In genomic region chr2:154158433-154158832, GRCm38 (mm10) we compare ENCODE assay signal across 9 mouse cellular contexts. TPM values are rescaled to one million over a fixed set of nuclear protein-coding genes. Genes with fewer than 3 reads are reported as not detected.
DNase-seq lines count a peak whose midpoint lies in the region; ATAC-seq and TF ChIP-seq lines count a peak whose summit lies in the region.
"Had no signal": no experiment of that assay in that cellular context is flagged by ENCODE, and none has a peak within 500 bp of the region (broad histone marks: within the 10 kb centered on the region; RNA-seq: fewer than 3 reads in every experiment).

No protein-coding gene starts in this region.

- 0 out of 2 replicates have a peak, but pooled peaks cover 3% of the 10 kb centered on the region for H3K9me3 ChIP-seq in forebrain, postnatal 0 days (ENCODE audit: low read length)
- H3K9me3 ChIP-seq in forebrain, embryonic 12.5 days = no peaks in the 10 kb centered on the region
- H3K9me3 ChIP-seq in midbrain, embryonic 10.5 days (replicated peaks) = peaks cover 9% of the 10 kb centered on the region; the same call in 1 of the 2 replicates
- H3K9me3 ChIP-seq in midbrain, embryonic 13.5 days = no peaks in the 10 kb centered on the region

- TF ChIP-seq CTCF in forebrain, postnatal 0 days (IDR thresholded peaks at IDR 0.05; ENCODE audit: low read depth) = peak; percentile 63

- H3K4me3 ChIP-seq in forebrain, postnatal 0 days (ENCODE audit: low read depth, low read length) = no peak overlapping the region
- no peak overlapping the region for H3K4me3 ChIP-seq in forebrain, embryonic 12.5 days (replicated peaks)
- H3K4me3 ChIP-seq in midbrain, embryonic 10.5 days = no peak overlapping the region
- no peak overlapping the region for H3K4me3 ChIP-seq in midbrain, embryonic 13.5 days (replicated peaks)

- H3K36me3 ChIP-seq in forebrain, postnatal 0 days (ENCODE audit: insufficient read depth) = no peaks in the 10 kb centered on the region
- H3K36me3 ChIP-seq in forebrain, embryonic 12.5 days (replicated peaks) = no peaks in the 10 kb centered on the region
- H3K36me3 ChIP-seq in midbrain, embryonic 10.5 days = no peaks in the 10 kb centered on the region
- H3K36me3 ChIP-seq in midbrain, embryonic 13.5 days = no peaks in the 10 kb centered on the region

- H3K4me2 ChIP-seq in forebrain, postnatal 0 days (ENCODE audit: low read depth) = no peak overlapping the region
- H3K4me2 ChIP-seq in forebrain, embryonic 12.5 days = no peak overlapping the region
- H3K4me2 ChIP-seq in midbrain, embryonic 13.5 days (replicated peaks) = no peak overlapping the region

- WGBS in forebrain, postnatal 0 days = 26% methylated on average over 3 of the region's 3 CpGs
- WGBS in forebrain, embryonic 12.5 days = 34% methylated on average over 3 of the region's 3 CpGs
- 39% methylated on average over 3 of the region's 3 CpGs for WGBS in midbrain, embryonic 10.5 days
- WGBS in midbrain, embryonic 13.5 days = 26% methylated on average over 3 of the region's 3 CpGs

- DNase-seq in forebrain, postnatal 0 days = peak; percentile 37
- DNase-seq in midbrain, embryonic 10.5 days (ENCODE audit: low spot score) = peak; percentile 48
- peak; percentile 60 to 75 for DNase-seq in adrenal gland, postnatal 36 days
- DNase-seq in kidney, postnatal 10 days = peak; percentile 64
- DNase-seq in ovary, postnatal 14 days (ENCODE audit: low spot score) = peak; percentile 11
- no peak for DNase-seq in MN1 (ENCODE audit: low spot score)

- no peaks in the 10 kb centered on the region for H3K4me1 ChIP-seq in forebrain, postnatal 0 days (ENCODE audit: insufficient read depth)
- no peaks in the 10 kb centered on the region for H3K4me1 ChIP-seq in forebrain, embryonic 12.5 days
- H3K4me1 ChIP-seq in midbrain, embryonic 10.5 days = no peaks in the 10 kb centered on the region
- H3K4me1 ChIP-seq in midbrain, embryonic 13.5 days (replicated peaks) = no peaks in the 10 kb centered on the region

- no peaks in the 10 kb centered on the region for H3K27me3 ChIP-seq in forebrain, postnatal 0 days (ENCODE audit: insufficient read depth, low read length)
- no peaks in the 10 kb centered on the region for H3K27me3 ChIP-seq in forebrain, embryonic 12.5 days
- no peaks in the 10 kb centered on the region for H3K27me3 ChIP-seq in midbrain, embryonic 10.5 days (ENCODE audit: low read depth, poor library complexity, severe bottlenecking)
- no peaks in the 10 kb centered on the region for H3K27me3 ChIP-seq in midbrain, embryonic 13.5 days

- no peak overlapping the region for H3K9ac ChIP-seq in forebrain, postnatal 0 days
- no peak overlapping the region for H3K9ac ChIP-seq in forebrain, embryonic 12.5 days
- H3K9ac ChIP-seq in midbrain, embryonic 13.5 days (replicated peaks) = no peak overlapping the region

- no peak overlapping the region for H3K27ac ChIP-seq in forebrain, postnatal 0 days (ENCODE audit: low read depth, low read length)
- no peak overlapping the region for H3K27ac ChIP-seq in forebrain, embryonic 12.5 days
- H3K27ac ChIP-seq in midbrain, embryonic 10.5 days (replicated peaks) = no peak overlapping the region
- H3K27ac ChIP-seq in midbrain, embryonic 13.5 days = no peak overlapping the region

- ATAC-seq in forebrain, postnatal 0 days = no peak
- no peak for ATAC-seq in forebrain, embryonic 12.5 days (ENCODE audit: low FRiP score)
- no peak for ATAC-seq in midbrain, embryonic 13.5 days

RNA-seq across cellular contexts. Expression of gene Bpifa5, which starts 4.0 kb away (rescaled TPM):
- not detected in 2 replicates for total RNA-seq in forebrain, postnatal 0 days (2014; rRNA removed)
- not detected in 2 replicates for polyA plus RNA-seq in forebrain, postnatal 0 days (2015; fragmentation: Nextera tagmentation; extraction: Ambion mirVana)
- polyA plus RNA-seq in forebrain, embryonic 12.5 days (2016; fragmentation: Nextera tagmentation; extraction: Ambion mirVana) = not detected in 2 replicates
- not detected in 2 replicates for polyA plus RNA-seq in midbrain, embryonic 10.5 days (2016; fragmentation: Nextera tagmentation; extraction: Ambion mirVana)
- polyA plus RNA-seq in midbrain, embryonic 13.5 days (2015; fragmentation: Nextera tagmentation; extraction: Ambion mirVana) = not detected in 2 replicates
- total RNA-seq in adrenal gland, postnatal 36 days (2021) = not detected
- total RNA-seq: layer of hippocampus, postnatal 14 days had no signal

RNA-seq across cellular contexts. Expression of gene Bpifa1, which starts 15.8 kb away (rescaled TPM):
- 0.31 and 2.0 TPM in 2 replicates for total RNA-seq in forebrain, postnatal 0 days (2014; rRNA removed)
- polyA plus RNA-seq in forebrain, postnatal 0 days (2015; fragmentation: Nextera tagmentation; extraction: Ambion mirVana) = 0.25 and 0.48 TPM in 2 replicates
- polyA plus RNA-seq in forebrain, embryonic 12.5 days (2016; fragmentation: Nextera tagmentation; extraction: Ambion mirVana) = not detected in 2 replicates
- not detected in 2 replicates for polyA plus RNA-seq in midbrain, embryonic 10.5 days (2016; fragmentation: Nextera tagmentation; extraction: Ambion mirVana)
- not detected in 2 replicates for polyA plus RNA-seq in midbrain, embryonic 13.5 days (2015; fragmentation: Nextera tagmentation; extraction: Ambion mirVana)
- not detected for total RNA-seq in adrenal gland, postnatal 36 days (2021)
- total RNA-seq: layer of hippocampus, postnatal 14 days had no signal

RNA-seq across cellular contexts. Expression of gene Bpifa3, which starts 28.3 kb away (rescaled TPM):
- total RNA-seq in forebrain, postnatal 0 days (2014; rRNA removed) = not detected in 2 replicates
- not detected in 2 replicates for polyA plus RNA-seq in forebrain, postnatal 0 days (2015; fragmentation: Nextera tagmentation; extraction: Ambion mirVana)
- polyA plus RNA-seq in forebrain, embryonic 12.5 days (2016; fragmentation: Nextera tagmentation; extraction: Ambion mirVana) = not detected in 2 replicates
- not detected in 2 replicates for polyA plus RNA-seq in midbrain, embryonic 10.5 days (2016; fragmentation: Nextera tagmentation; extraction: Ambion mirVana)
- polyA plus RNA-seq in midbrain, embryonic 13.5 days (2015; fragmentation: Nextera tagmentation; extraction: Ambion mirVana) = not detected in 2 replicates
- total RNA-seq in adrenal gland, postnatal 36 days (2021) = not detected
- total RNA-seq: layer of hippocampus, postnatal 14 days had no signal

RNA-seq across cellular contexts. Expression of gene Bpifb1, which starts 32.2 kb away (rescaled TPM):
- total RNA-seq in forebrain, postnatal 0 days (2014; rRNA removed) = 0.33 TPM in 1 of 2 replicates, not detected in the other
- polyA plus RNA-seq in forebrain, postnatal 0 days (2015; fragmentation: Nextera tagmentation; extraction: Ambion mirVana) = 0.23 and 0.92 TPM in 2 replicates
- not detected in 2 replicates for polyA plus RNA-seq in forebrain, embryonic 12.5 days (2016; fragmentation: Nextera tagmentation; extraction: Ambion mirVana)
- polyA plus RNA-seq in midbrain, embryonic 10.5 days (2016; fragmentation: Nextera tagmentation; extraction: Ambion mirVana) = not detected in 2 replicates
- polyA plus RNA-seq in midbrain, embryonic 13.5 days (2015; fragmentation: Nextera tagmentation; extraction: Ambion mirVana) = 0.27 and 0.28 TPM in 2 replicates
- not detected for total RNA-seq in adrenal gland, postnatal 36 days (2021)
